Mouse (Mus musculus) midbrain, embryonic 11.5 days (tissue): Measurements from ENCODE around the gene Camsap2. TPM values are rescaled to one million over a fixed set of nuclear protein-coding genes. Genes with fewer than 3 reads are reported as not detected.

Experiments
- ATAC-seq: fragments of 200-750 bp; cut with Nextera tagmentation; 2 replicates; pipeline ENCODE4 v1.8.0; 2017; ENCODE audit warnings: moderate TSS enrichment, moderate library complexity; ENCODE audit not compliant: low FRiP score
- DNase-seq: peaks from one replicate; pipeline ENCODE4 v3.0.0; 2015; ENCODE audit warnings: low spot score; ENCODE audit errors: missing footprints
- H3K27ac ChIP-seq: fragments of 300-500 bp; sonication (generic); 2 replicates; pipeline ENCODE4 v1.5.1; 2014; ENCODE audit warnings: low read depth, low read length
- H3K27me3 ChIP-seq: fragments of 300-500 bp; sonication (generic); 2 replicates; pipeline ENCODE4 v1.6.1; 2014; ENCODE audit warnings: mild to moderate bottlenecking, low read length, moderate library complexity, mixed read lengths; ENCODE audit not compliant: control insufficient read depth, insufficient read depth
- H3K36me3 ChIP-seq: fragments of 300-500 bp; sonication (generic); 2 replicates; pipeline ENCODE4 v1.6.1; 2014; ENCODE audit warnings: mild to moderate bottlenecking, low read length, moderate library complexity, mixed read lengths; ENCODE audit not compliant: control insufficient read depth, insufficient read depth
- H3K4me1 ChIP-seq: fragments of 300-500 bp; sonication (generic); 2 replicates; pipeline ENCODE4 v1.6.1; 2014; ENCODE audit warnings: low read length; ENCODE audit not compliant: control insufficient read depth, insufficient read depth
- H3K4me2 ChIP-seq: fragments of 300-500 bp; sonication (generic); 2 replicates; pipeline ENCODE4 v1.6.1; 2014; ENCODE audit warnings: mild to moderate bottlenecking, moderate library complexity
- H3K4me3 ChIP-seq: fragments of 300-500 bp; sonication (generic); 2 replicates; pipeline ENCODE4 v1.5.1; 2014; ENCODE audit warnings: low read depth, low read length
- H3K9ac ChIP-seq: fragments of 300-500 bp; sonication (generic); 2 replicates; pipeline ENCODE4 v1.6.1; 2014; ENCODE audit warnings: low read length
- H3K9me3 ChIP-seq: fragments of 300-500 bp; sonication (generic); 2 replicates; pipeline ENCODE4 v1.6.1; 2016; ENCODE audit warnings: low read length; ENCODE audit not compliant: control insufficient read depth
- WGBS: fragments of 180-500 bp; shearing (Covaris S2); extraction: QIAGEN DNeasy Blood & Tissue Kit; methylation state at CpG from one replicate; pipeline ENCODE4 v1.1.7; 2014; 5-methylcytosine and 5-hydroxymethylcytosine counted together
- polyA plus RNA-seq: library from polyadenylated mRNA; unstranded; fragments of >200 nt; fragmentation: Nextera tagmentation; extraction: Ambion mirVana; gene quantifications from 2 replicates; pipeline ENCODE4 v1.2.1, GENCODE M21; 2014

Gene Camsap2
- polyA plus RNA-seq, 1 experiment from 2014 or later: 32.7 TPM

DNA sequence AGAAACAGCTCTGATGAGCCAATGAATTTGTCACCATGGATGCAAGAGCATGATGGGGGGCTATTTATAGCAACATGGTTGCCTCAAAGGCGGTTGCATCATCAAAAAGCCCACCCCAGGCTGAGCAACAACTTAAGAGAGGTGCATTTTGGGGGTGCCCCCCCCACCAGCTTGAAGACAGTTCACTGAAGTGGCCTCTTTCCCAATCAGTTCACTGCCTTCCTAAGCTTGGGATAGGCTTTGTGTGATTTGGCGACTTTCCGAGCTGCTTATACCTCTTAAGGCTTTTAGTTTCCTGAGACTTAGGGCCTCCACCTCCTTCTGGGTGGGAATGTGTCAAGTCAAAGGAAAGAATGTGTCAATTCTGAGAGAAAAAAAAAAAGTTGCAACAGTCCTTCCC is 20.1 kb upstream of the Camsap2 start:
- Histone ChIP-seq H3K9me3 (no peaks in the 10 kb centered on the region), H3K36me3 (no peaks in the 10 kb centered on the region), H3K9ac (no peak overlapping the region), H3K4me3 (no peak overlapping the region), H3K4me2 (no peak overlapping the region), H3K4me1 (peaks cover 8% of the 10 kb centered on the region; the same call in 1 of the 2 replicates), H3K27ac (no peak overlapping the region), H3K27me3 (no peaks in the 10 kb centered on the region)
- no peak for ATAC-seq
- DNase-seq: no peak
- WGBS: 63% methylated on average over 3 of the region's 3 CpGs

DNA sequence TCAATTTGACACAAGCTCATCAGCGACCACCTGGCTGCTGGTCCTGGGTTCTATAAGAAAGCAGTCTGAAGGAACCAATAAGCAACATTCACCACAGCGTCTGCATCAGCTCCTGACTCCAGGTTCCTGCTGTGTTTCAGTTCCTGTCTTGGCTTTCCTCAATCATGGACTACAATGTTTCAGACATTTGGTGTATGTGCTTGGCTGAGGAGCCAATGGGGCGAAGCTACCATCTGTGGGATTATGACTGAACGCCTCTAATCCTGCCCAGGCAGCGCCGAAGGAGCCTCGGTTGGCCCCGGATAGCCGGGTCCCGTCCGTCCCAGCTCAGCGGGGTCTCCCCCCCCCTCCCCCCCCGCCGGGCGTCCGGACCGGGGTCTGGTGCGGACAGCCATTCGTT is 18.8 kb upstream of the Camsap2 start:
- Histone ChIP-seq H3K4me3 (no peak overlapping the region), H3K27ac (no peak overlapping the region), H3K9ac (no peak overlapping the region), H3K36me3 (no peaks in the 10 kb centered on the region), H3K9me3 (no peaks in the 10 kb centered on the region), H3K4me1 (peaks cover 8% of the 10 kb centered on the region; the same call in 1 of the 2 replicates), H3K4me2 (no peak overlapping the region; the same call in 1 of the 2 replicates), H3K27me3 (no peaks in the 10 kb centered on the region)
- ATAC-seq (no peak), DNase-seq (no peak)
- 49% methylated on average over 19 of the region's 19 CpGs for WGBS

DNA sequence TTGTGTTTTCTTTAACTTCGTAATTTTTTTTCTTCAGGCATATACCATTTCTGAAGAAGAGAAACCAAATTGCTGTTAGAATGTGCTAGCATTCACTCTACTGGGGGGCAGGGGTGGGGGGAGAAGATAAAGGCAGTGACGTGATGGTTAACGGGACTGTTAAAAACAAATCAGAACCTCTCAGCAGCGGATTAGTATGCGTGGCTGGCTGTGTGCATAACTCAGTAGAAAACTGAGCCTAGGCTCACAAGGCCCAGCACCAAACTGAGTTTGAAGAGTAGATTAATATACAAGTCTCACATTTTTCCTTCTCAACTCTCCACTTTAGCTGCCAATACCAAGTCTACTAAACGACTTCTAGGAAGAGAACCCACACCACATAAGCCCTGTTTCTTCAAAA is 17.1 kb upstream of the Camsap2 start:
- peak overlapping the region; percentile 32 for H3K27ac ChIP-seq
- H3K36me3 ChIP-seq: no peaks in the 10 kb centered on the region
- H3K9ac ChIP-seq: no peak overlapping the region
- H3K4me3 ChIP-seq: no peak overlapping the region
- WGBS: 61% methylated on average over 6 of the region's 6 CpGs
- no peaks in the 10 kb centered on the region for H3K27me3 ChIP-seq
- no peak for DNase-seq
- H3K9me3 ChIP-seq: no peaks in the 10 kb centered on the region
- H3K4me2 ChIP-seq: no peak overlapping the region
- peaks cover 8% of the 10 kb centered on the region; the same call in 1 of the 2 replicates for H3K4me1 ChIP-seq
- ATAC-seq: peak; percentile 59; the same call in 1 of the 2 replicates

DNA sequence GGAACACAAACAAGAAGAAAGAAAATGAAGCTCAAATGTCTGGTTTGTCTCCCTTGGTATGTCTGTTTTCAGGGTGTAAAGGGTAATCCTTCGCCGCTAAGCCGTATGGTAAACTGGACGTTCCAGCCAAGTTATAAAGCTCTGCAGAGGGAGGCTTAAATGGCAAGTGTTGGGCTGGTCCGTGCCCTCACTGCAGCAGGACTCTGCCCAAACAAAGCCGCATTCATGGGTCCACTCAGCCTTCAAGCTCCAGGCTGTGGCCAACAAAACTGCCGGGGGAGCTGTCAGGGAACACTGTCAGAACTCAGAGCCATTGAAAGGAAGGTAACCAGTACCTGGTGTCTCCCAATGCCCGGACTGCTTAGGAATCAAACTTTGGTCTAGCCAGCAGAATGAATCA is 16.7 kb upstream of the Camsap2 start:
- no peaks in the 10 kb centered on the region for H3K36me3 ChIP-seq
- H3K4me1 ChIP-seq: peaks cover 8% of the 10 kb centered on the region; the same call in 1 of the 2 replicates
- no peaks in the 10 kb centered on the region for H3K9me3 ChIP-seq
- H3K4me3 ChIP-seq: no peak overlapping the region
- H3K27me3 ChIP-seq: no peaks in the 10 kb centered on the region
- no peak overlapping the region; the same call in 1 of the 2 replicates for H3K27ac ChIP-seq
- WGBS: 35% methylated on average over 8 of the region's 8 CpGs
- no peak overlapping the region for H3K9ac ChIP-seq
- DNase-seq (peak; percentile 92), ATAC-seq (peak; percentile 86)
- H3K4me2 ChIP-seq: no peak overlapping the region

DNA sequence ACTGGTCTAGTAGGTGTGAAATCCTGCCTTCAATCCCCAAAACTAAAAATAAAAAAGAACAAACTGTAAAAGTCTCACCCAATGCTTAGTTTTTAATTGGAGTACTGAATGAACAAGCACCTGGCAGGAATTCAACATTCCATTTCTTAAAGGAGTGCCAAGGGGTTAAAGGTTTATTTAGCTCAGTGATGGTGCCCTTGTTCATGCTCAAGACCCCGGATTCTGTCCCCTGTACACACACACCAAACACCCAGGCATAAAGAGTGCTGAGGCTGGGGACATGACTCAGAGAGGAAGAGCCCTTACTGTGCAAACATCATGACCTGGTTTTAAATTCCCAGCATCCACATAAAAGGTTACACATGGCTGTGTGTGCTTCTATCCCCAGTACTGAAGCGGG is 15.5 kb upstream of the Camsap2 start:
- H3K9ac ChIP-seq: no peak overlapping the region
- WGBS: 87% methylated on average over 2 of the region's 2 CpGs
- no peaks in the 10 kb centered on the region for H3K27me3 ChIP-seq
- DNase-seq (no peak), ATAC-seq (no peak)
- peaks cover 8% of the 10 kb centered on the region; the same call in 1 of the 2 replicates for H3K4me1 ChIP-seq
- no peak overlapping the region for H3K27ac ChIP-seq
- H3K36me3 ChIP-seq: no peaks in the 10 kb centered on the region
- no peak overlapping the region for H3K4me2 ChIP-seq
- no peaks in the 10 kb centered on the region for H3K9me3 ChIP-seq
- no peak overlapping the region for H3K4me3 ChIP-seq

DNA sequence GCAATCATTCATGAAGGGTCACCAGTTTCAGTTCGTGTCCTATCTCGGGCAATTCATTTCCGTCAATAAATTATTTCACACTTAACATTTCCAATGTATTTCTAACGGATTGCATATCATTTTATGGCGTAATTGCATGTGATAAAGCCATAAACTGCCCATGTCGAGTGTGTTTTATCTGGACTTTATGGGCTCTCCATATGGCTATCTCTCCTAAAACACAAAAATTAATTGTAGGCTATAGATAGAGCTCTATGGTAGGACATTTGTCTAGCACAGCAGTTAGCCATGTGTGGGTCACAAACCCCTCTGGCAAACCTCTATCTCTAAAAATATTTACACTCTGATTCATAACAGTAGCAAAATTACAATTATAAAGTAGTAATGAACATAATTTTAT is 15.0 kb upstream of the Camsap2 start:
- no peak for ATAC-seq
- no peaks in the 10 kb centered on the region for H3K27me3 ChIP-seq
- no peak overlapping the region for H3K4me3 ChIP-seq
- H3K27ac ChIP-seq: no peak overlapping the region
- H3K36me3 ChIP-seq: no peaks in the 10 kb centered on the region
- 85% methylated on average over 6 of the region's 6 CpGs for WGBS
- H3K4me2 ChIP-seq: no peak overlapping the region
- no peaks in the 10 kb centered on the region for H3K9me3 ChIP-seq
- no peak for DNase-seq
- peaks cover 8% of the 10 kb centered on the region; the same call in 1 of the 2 replicates for H3K4me1 ChIP-seq
- H3K9ac ChIP-seq: no peak overlapping the region

DNA sequence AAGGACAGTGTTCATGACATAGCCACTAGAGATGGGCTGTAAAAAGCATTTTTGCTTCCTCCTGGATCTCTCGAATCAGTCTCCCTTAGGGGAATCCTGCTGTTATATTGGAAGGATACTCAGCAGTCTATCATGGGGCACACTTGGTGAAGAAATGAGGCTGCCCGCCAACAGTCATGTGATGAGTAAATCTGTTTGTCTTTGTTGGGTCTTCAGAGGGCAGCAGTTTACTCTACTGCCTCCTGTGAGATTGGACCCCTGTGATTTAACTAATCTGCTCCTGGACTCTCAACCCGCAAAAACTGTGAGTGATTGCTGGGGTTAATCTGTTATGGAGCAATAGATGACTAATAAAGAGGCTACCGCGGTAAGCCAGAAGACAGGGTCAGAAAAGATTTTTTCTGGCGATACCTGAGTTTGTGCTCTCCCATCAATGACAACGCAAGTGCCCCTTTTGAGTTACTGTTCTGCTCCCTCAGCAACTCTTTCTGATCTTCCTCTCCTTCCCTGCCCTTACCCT is 13.0 kb upstream of the Camsap2 start:
- no peaks in the 10 kb centered on the region for H3K36me3 ChIP-seq
- ATAC-seq: no peak
- WGBS: 77% methylated on average over 7 of the region's 7 CpGs

DNA sequence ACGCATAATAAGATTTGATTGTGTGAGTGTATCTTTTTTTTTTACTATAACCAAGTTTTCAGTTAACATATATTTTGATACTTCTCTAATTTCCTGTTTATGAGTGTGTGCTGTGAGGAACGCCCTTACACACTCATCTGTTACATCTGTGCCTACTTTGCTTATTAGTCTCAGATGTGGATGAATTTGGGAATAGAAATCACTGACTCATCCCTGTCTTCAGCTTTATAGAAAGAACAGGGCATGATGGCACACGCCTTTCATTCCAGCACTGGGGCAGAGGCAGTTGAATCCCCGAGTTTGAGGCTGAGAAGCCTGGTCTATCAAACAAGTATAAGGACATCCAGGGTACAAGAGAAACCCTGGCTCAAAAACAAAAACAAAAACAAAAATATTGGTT is 9.7 kb upstream of the Camsap2 start:
- WGBS: 77% methylated on average over 4 of the region's 4 CpGs
- Histone ChIP-seq H3K36me3 (no peaks in the 10 kb centered on the region), H3K9me3 (no peaks in the 10 kb centered on the region), H3K9ac (no peak overlapping the region), H3K4me3 (no peak overlapping the region), H3K27ac (no peak overlapping the region), H3K4me2 (no peak overlapping the region), H3K27me3 (no peaks in the 10 kb centered on the region), H3K4me1 (no peaks in the 10 kb centered on the region)
- no peak for ATAC-seq
- no peak for DNase-seq

More for the DNA sequence above, 13.0 kb upstream of the Camsap2 start:
- H3K4me1 ChIP-seq: peaks cover 8% of the 10 kb centered on the region; the same call in 1 of the 2 replicates
- H3K27me3 ChIP-seq: no peaks in the 10 kb centered on the region
- H3K27ac ChIP-seq: no peak overlapping the region
- H3K4me2 ChIP-seq: no peak overlapping the region
- no peak for DNase-seq
- no peaks in the 10 kb centered on the region for H3K9me3 ChIP-seq
- no peak overlapping the region for H3K4me3 ChIP-seq
- no peak overlapping the region for H3K9ac ChIP-seq

DNA sequence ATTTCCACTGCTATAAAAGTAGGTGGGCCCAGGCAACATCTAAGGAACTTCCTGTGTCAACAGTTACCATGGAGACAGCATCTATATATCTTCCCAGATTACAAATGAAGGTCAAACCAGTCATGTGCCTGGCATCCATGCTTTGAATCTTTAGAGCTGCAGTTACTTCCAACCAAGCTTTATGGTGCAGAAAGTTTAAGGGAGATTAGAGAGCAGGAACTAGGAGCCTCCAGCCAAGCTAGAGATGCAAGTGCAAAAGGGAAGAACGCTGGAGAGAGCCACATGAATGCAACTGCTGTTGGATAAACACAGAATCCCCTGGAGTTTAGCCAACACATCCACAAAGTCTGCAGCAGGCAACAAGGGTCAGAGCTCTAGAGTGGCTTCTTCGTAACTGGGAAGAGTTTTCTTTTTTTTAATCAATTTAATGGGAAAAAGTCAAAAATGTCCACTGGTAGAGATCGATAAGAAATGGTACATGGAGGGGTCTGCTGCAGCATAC is 4.8 kb upstream of the Camsap2 start:
- Histone ChIP-seq H3K9me3 (no peaks in the 10 kb centered on the region), H3K27me3 (no peaks in the 10 kb centered on the region; the same call in 1 of the 2 replicates), H3K9ac (no peak overlapping the region), H3K4me3 (no peak overlapping the region), H3K36me3 (no peaks in the 10 kb centered on the region), H3K4me2 (no peak overlapping the region), H3K4me1 (peaks cover 8% of the 10 kb centered on the region; the same call in 1 of the 2 replicates), H3K27ac (no peak overlapping the region)
- DNase-seq (peak; percentile 59), ATAC-seq (no peak)
- WGBS: 73% methylated on average over 3 of the region's 3 CpGs
